Mouse (Mus musculus): ENCODE results near the gene Tmem274. TPM values are rescaled to one million over a fixed set of nuclear protein-coding genes. Genes with fewer than 3 reads are reported as not detected.

The Tmem274 gene
- total RNA-seq, 1 experiment from 2014 or later, result not detected

DNA sequence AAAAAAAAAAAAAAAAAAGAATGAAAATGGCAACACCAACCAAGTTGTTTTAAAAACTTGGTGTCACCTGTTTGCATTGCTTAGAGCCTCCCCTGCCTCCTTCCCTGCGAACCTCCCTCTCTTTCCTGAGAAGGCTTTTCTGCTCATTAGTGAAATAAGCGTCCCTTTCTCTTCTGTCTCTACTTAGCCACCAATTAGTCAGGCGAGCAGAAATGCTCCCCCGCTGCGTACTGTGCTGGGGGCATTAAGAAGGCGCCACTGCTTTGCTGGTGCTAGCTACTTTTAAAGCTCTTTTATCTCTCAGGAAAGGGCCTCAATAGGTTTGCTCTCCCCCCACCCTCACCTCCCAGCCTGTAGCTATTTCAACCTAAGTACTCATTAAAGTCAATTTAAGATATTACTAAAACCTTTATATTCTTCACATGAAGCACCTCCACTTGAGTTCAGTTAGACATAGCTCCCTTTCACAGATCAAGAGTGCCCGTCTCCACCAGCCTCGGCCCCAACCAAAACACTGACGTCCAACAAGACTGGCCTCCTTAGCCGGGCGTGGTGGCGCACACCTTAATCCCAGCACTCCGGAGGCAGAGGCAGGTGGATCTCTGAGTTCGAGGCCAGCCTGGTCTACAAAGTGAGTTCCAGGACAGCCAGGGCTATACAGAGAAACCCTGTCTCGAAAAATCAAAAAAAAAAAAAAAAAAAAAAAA lies 28.2 kb downstream of the Tmem274 start:
- no peak for ATAC-seq (replicated peaks in 1 of 2; ENCODE audit: insufficient read depth in 1 of 2, low FRiP score in 2 of 2, low TSS enrichment in 1 of 2, low read depth in 1 of 2, poor library complexity in 2 of 2, severe bottlenecking in 2 of 2)

DNA sequence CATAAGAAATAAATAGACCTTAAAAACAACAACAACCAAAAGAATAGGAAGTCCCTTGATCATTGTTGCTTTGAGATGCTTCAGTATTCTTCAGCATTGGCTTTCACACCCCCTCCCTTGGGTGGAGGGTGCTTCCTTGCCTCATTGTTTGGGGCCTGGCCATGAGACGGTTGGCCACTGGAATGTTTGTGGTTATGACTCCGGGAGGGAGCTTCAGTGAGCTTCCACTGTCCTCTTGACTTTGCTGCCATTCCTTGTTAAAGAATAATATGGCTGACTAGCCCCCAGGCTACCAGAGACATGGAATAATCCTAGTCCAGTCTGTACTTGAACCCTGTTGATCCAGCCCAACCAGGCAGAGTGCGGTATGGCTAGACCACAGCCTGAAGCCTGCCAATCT lies 29.7 kb downstream of the Tmem274 start:
- no peak for ATAC-seq (replicated peaks in 1 of 2; ENCODE audit: insufficient read depth in 1 of 2, low FRiP score in 2 of 2, low TSS enrichment in 1 of 2, low read depth in 1 of 2, poor library complexity in 2 of 2, severe bottlenecking in 2 of 2)

DNA sequence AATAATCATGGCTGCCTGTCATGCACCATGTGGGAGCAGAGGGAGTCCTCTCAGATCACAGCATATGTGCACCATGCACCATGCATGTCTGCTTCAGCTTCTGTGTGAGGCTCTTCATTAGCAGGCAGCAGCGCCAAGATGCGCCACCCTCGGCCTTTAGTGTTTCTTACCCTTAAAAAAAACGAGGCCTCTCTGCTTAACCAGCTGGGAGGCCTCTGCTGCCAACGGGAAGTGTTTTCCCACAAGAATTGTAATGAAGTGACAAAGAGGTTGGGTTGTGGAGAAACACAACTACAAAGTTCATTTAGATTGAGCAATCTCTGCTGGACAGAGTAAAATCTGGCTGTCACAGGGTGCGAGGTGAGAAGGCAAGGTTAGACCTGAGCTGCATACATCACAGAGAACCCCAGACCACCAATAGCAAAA lies 34.1 kb downstream of the Tmem274 start:
- no peak for ATAC-seq (replicated peaks in 1 of 2; ENCODE audit: insufficient read depth in 1 of 2, low FRiP score in 2 of 2, low TSS enrichment in 1 of 2, low read depth in 1 of 2, poor library complexity in 2 of 2, severe bottlenecking in 2 of 2)

GRCm38 (mm10) chr4:149512072-149512471 lies 34.9 kb downstream of the Tmem274 start:
- no peak for ATAC-seq (replicated peaks in 1 of 2; ENCODE audit: insufficient read depth in 1 of 2, low FRiP score in 2 of 2, low TSS enrichment in 1 of 2, low read depth in 1 of 2, poor library complexity in 2 of 2, severe bottlenecking in 2 of 2)

DNA sequence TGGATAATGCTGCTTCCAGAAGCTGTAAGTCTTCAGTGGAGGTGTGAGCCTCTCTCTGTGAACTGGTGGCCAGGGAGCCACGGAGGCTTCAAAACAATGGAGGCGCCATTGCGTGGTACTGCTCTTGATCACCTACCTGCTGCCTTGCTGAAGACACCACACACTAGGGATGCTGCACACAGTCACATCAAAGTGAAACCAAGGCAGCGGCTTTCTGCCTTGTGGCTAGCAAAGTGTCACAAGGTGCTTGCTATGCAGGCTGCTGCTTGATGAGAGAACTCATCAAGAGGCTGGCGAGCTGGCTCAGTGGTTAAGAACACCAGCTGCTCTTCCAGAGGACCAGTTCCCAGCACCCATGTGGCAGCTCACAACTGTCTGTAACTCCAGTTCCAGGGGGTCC lies 38.5 kb downstream of the Tmem274 start:
- no peak for ATAC-seq (replicated peaks in 1 of 2; ENCODE audit: insufficient read depth in 1 of 2, low FRiP score in 2 of 2, low TSS enrichment in 1 of 2, low read depth in 1 of 2, poor library complexity in 2 of 2, severe bottlenecking in 2 of 2)

- peak; percentile 94 to 99 for ATAC-seq (replicated peaks in 1 of 2; ENCODE audit: insufficient read depth in 1 of 2, low FRiP score in 2 of 2, low TSS enrichment in 1 of 2, low read depth in 1 of 2, poor library complexity in 2 of 2, severe bottlenecking in 2 of 2)
These were observed 40.7 kb downstream of the Tmem274 start, which contains the start of gene Ctnnbip1 for GRCm38 (mm10) chr4:149517868-149518340. Ctnnbip1 (plus strand) TSS chr4:149518236.

GRCm38 (mm10) chr4:149518351-149519220 lies 41.4 kb downstream of the Tmem274 start:
- ATAC-seq (replicated peaks in 1 of 2; ENCODE audit: insufficient read depth in 1 of 2, low FRiP score in 2 of 2, low TSS enrichment in 1 of 2, low read depth in 1 of 2, poor library complexity in 2 of 2, severe bottlenecking in 2 of 2), result no peak

- ATAC-seq (replicated peaks in 1 of 2; ENCODE audit: insufficient read depth in 1 of 2, low FRiP score in 2 of 2, low TSS enrichment in 1 of 2, low read depth in 1 of 2, poor library complexity in 2 of 2, severe bottlenecking in 2 of 2), result no peak
These were observed 44.1 kb downstream of the Tmem274 start for GRCm38 (mm10) chr4:149521258-149521657.

DNA sequence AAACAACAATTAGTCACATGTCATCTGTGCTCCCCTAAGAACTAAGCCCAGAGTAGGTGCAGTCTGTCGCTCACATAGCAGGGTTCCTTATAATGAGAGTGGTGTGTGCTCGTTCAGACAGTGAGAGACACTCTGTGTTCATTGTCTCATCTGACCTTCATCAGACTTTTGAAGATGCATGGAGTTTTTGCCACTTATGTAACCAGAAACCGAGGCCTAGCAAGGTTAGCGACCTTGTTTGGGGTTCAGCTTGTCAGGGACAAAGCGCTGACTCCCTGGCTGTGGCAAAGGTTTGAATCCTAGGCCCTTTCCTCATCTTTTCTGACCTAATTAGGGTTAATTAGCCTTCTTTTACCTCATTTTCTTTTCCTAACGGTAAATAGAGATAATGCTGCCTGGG lies 46.8 kb downstream of the Tmem274 start:
- no peak for ATAC-seq (replicated peaks in 1 of 2; ENCODE audit: insufficient read depth in 1 of 2, low FRiP score in 2 of 2, low TSS enrichment in 1 of 2, low read depth in 1 of 2, poor library complexity in 2 of 2, severe bottlenecking in 2 of 2)

DNA sequence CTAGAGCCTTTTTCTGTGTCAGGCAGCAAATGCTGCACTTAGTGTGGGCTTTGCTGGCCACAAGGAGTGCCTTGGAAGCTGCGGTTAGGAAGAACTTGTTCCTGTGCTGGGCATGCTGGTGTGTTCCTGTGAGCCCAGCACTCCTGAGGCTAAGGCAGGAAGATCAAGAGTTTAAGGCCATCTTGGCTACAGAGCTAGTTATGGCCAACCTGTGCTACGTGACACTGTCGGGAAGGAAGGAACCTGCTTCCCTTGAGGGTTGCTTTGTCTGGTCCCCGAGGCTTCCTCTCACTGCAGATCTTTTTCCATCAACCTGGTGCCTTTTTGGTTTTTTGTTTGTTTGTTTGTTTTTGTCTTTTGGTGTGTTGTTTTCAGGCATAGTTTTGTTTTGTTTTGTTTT lies 48.0 kb downstream of the Tmem274 start:
- no peak for ATAC-seq (replicated peaks in 1 of 2; ENCODE audit: insufficient read depth in 1 of 2, low FRiP score in 2 of 2, low TSS enrichment in 1 of 2, low read depth in 1 of 2, poor library complexity in 2 of 2, severe bottlenecking in 2 of 2)

- no peak for ATAC-seq (replicated peaks in 1 of 2; ENCODE audit: insufficient read depth in 1 of 2, low FRiP score in 2 of 2, low TSS enrichment in 1 of 2, low read depth in 1 of 2, poor library complexity in 2 of 2, severe bottlenecking in 2 of 2)
These were observed 48.6 kb downstream of the Tmem274 start for GRCm38 (mm10) chr4:149525811-149526210.

DNA sequence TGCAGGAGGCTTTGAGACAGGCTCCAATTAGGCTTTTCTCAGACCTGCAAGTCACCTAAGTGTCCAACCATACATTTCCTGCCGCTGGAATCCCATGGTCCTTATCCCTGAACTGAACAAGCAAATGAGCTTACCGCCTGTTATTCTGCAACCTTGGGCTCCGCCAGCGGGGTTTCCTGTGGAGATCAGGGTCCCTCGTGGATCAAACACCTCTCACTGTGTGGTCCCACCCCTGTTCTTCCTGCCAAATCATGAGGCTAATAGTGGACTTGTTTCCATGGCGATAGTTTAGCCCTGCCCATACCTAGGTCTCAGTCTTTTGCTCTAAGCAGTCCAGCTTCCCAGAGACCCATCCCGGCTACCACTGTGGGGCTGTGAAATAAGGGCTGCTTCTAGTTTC lies 49.2 kb downstream of the Tmem274 start:
- no peak for ATAC-seq (replicated peaks in 1 of 2; ENCODE audit: insufficient read depth in 1 of 2, low FRiP score in 2 of 2, low TSS enrichment in 1 of 2, low read depth in 1 of 2, poor library complexity in 2 of 2, severe bottlenecking in 2 of 2)

DNA sequence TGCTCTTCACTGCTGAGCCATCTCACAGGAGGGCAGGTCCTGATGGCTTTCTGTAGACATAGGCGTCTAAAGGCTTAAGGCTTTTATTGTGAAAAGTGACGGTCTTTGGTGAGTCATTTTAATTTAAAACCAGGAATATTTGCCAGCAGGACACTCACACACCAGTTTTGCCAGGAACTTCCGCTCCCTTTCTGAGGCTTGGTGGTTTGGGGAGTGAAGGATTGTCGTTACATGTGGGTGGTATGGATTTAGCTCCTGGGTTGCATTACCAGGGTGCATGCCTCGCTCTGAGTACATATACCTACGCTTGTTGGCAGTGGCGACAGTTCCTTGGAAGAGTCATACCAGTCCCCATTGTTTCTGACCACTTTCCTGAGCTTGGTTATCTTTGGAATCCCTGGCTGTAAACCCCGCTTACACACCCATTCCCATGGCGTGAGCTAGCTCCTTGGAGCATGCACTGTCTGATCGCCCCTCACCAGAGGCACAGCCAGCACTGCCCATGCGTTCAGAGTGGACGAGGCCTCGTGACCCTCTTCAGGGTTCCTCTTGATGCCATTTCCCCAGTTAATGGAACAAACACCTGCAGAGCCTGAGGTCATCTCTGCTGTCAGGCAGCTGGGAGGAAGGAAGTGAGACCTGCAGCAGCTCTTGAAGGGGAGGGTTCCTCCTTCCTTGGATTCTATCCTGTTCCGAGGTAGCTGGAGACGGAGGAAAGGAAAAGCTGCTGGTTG lies 50.6 kb downstream of the Tmem274 start:
- no peak for ATAC-seq (replicated peaks in 1 of 2; ENCODE audit: insufficient read depth in 1 of 2, low FRiP score in 2 of 2, low TSS enrichment in 1 of 2, low read depth in 1 of 2, poor library complexity in 2 of 2, severe bottlenecking in 2 of 2)

GRCm38 (mm10) chr4:149529691-149530090 lies 52.5 kb downstream of the Tmem274 start:
- no peak for ATAC-seq (replicated peaks in 1 of 2; ENCODE audit: insufficient read depth in 1 of 2, low FRiP score in 2 of 2, low TSS enrichment in 1 of 2, low read depth in 1 of 2, poor library complexity in 2 of 2, severe bottlenecking in 2 of 2)

All from hematopoietic stem cell, adult 5-6 weeks (primary cell).